Mouse (Mus musculus) hindbrain, embryonic 13.5 days (tissue): ENCODE measurements around the gene Chat. TPM values are rescaled to one million over a fixed set of nuclear protein-coding genes. Genes with fewer than 3 reads are reported as not detected.

Source experiments
- ATAC-seq: fragments of 200-750 bp; cut with Nextera tagmentation; 2 replicates; pipeline ENCODE4 v1.8.0; 2017; ENCODE audit warnings: moderate TSS enrichment; ENCODE audit not compliant: low FRiP score
- H3K27ac ChIP-seq: fragments of 300-500 bp; sonication (generic); 2 replicates; pipeline ENCODE4 v1.5.1; 2015; ENCODE audit warnings: inconsistent platforms, mild to moderate bottlenecking, moderate library complexity
- H3K27me3 ChIP-seq: fragments of 300-500 bp; sonication (generic); 2 replicates; pipeline ENCODE4 v1.6.1; 2015; ENCODE audit warnings: mild to moderate bottlenecking, inconsistent platforms
- H3K36me3 ChIP-seq: fragments of 300-500 bp; sonication (generic); 2 replicates; pipeline ENCODE4 v1.6.1; 2015; ENCODE audit warnings: mild to moderate bottlenecking, inconsistent platforms
- H3K4me1 ChIP-seq: fragments of 300-500 bp; sonication (generic); replicated peaks from 2 replicates; pipeline ENCODE4 v1.6.1; 2015; ENCODE audit warnings: inconsistent platforms
- H3K4me2 ChIP-seq: fragments of 300-500 bp; sonication (generic); 2 replicates; pipeline ENCODE4 v1.6.1; 2015; ENCODE audit warnings: inconsistent platforms, mild to moderate bottlenecking, moderate library complexity
- H3K4me3 ChIP-seq: fragments of 300-500 bp; sonication (generic); 2 replicates; pipeline ENCODE4 v1.5.1; 2015; ENCODE audit warnings: mild to moderate bottlenecking, inconsistent platforms
- H3K9ac ChIP-seq: fragments of 300-500 bp; sonication (generic); 2 replicates; pipeline ENCODE4 v1.6.1; 2015; ENCODE audit warnings: mild to moderate bottlenecking, inconsistent platforms
- H3K9me3 ChIP-seq: fragments of 300-500 bp; sonication (generic); 2 replicates; pipeline ENCODE4 v1.6.1; 2016; ENCODE audit warnings: inconsistent platforms
- WGBS: fragments of 180-500 bp; shearing (Covaris S2); methylation state at CpG from one replicate; pipeline ENCODE4 v1.1.7; 2015; 5-methylcytosine and 5-hydroxymethylcytosine counted together
- polyA plus RNA-seq: library from polyadenylated mRNA; unstranded; fragments of >200 nt; fragmentation: Nextera tagmentation; extraction: Ambion mirVana; gene quantifications from 2 replicates; pipeline ENCODE4 v1.2.1, GENCODE M21; 2015

Chat gene
- polyA plus RNA-seq, 1 experiment from 2014 or later = 2.7 TPM

DNA sequence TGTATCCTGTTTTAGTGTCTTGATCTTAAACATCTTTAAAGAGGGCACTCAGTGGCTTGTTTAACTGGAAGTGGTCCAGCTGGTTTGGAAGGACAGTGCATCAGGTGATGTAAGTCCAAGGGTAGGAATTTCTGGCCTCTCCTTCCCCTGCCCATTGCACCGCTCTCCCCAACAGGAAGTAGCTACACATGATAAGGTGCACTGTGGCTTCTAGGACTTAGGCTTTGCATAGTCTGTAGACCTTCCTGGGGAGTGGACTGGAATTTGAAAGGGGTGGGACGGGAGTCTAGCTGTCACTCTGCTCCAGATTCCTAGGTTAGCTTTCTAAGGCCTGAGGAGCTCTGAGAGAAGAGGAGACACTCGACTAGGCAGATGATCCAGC, 85.7 kb downstream of the Chat start:
- H3K27me3 ChIP-seq = peaks cover 14% of the 10 kb centered on the region; the same call in 1 of the 2 replicates
- no peaks in the 10 kb centered on the region for H3K36me3 ChIP-seq
- no peak overlapping the region for H3K27ac ChIP-seq
- H3K4me2 ChIP-seq = no peak overlapping the region
- H3K4me3 ChIP-seq = no peak overlapping the region
- H3K9me3 ChIP-seq = no peaks in the 10 kb centered on the region
- no peak overlapping the region for H3K9ac ChIP-seq
- WGBS = 47% methylated on average over 3 of the region's 3 CpGs
- no peak for ATAC-seq
- H3K4me1 ChIP-seq = peaks cover 28% of the 10 kb centered on the region

DNA sequence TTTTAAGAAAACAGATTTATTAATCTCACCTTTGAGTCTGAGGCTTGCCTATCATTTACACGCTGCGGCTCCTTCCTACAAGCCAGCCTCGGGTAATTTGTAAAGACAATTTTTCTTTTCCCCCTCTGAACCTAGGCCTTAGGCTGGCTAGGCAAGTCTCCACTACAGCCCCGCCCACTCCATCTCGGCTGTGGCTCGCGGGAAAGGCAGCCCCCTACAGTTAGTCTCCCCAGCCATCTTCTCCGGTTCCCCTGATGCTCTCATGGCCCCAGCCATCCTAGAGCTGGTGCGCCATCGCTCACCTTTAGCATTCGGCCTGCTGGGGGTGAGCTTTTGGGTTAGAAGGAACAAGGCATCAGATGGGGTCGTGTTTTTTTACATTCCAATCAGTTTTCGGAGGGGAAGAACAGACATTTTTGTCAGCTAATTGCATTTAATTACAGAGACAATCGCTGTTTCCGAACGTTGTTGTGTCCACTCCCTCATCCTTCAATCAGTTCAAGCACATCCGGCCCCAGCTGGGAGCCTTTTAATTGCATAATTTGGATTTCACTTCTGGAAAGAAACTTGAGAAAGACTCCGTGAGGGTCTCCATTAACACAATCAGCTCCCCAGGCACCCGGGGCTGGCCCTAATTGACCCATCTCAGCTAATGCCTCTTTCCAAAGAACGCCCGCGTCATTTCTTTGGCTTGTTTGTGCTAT, 86.2 kb downstream of the Chat start:
- no peak for ATAC-seq
- 8% methylated on average over 22 of the region's 22 CpGs for WGBS
- Histone ChIP-seq H3K27ac (no peak overlapping the region), H3K9me3 (no peaks in the 10 kb centered on the region), H3K4me3 (no peak overlapping the region), H3K4me2 (peak overlapping the region; percentile 35), H3K36me3 (no peaks in the 10 kb centered on the region), H3K4me1 (peaks cover 28% of the 10 kb centered on the region), H3K27me3 (peaks cover 14% of the 10 kb centered on the region; the same call in 1 of the 2 replicates), H3K9ac (no peak overlapping the region)

DNA sequence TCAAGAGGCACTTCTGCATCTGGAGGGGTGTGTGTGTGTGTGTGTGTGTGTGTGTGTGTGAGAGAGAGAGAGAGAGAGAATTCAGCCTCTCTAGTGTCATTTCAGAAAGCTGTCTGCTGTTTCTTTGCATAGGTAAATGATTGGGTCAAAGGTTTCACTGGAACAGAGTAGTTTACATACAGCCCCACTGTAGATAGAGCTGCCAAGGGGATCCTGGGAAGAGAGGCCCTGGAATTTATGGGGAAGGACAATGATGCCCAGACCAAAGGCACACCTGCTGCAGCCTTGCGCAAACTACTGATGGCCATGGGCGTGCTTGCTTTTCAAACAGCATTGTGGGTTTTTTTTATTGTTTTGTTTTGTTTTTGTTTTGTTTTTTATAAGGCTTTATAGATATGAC, 93.3 kb downstream of the Chat start:
- no peaks in the 10 kb centered on the region for H3K36me3 ChIP-seq
- no peaks in the 10 kb centered on the region for H3K27me3 ChIP-seq
- no peaks in the 10 kb centered on the region for H3K4me1 ChIP-seq
- H3K4me2 ChIP-seq = no peak overlapping the region
- H3K27ac ChIP-seq = no peak overlapping the region
- no peak for ATAC-seq
- 91% methylated on average over 2 of the region's 2 CpGs for WGBS
- H3K4me3 ChIP-seq = no peak overlapping the region
- H3K9me3 ChIP-seq = no peaks in the 10 kb centered on the region
- no peak overlapping the region for H3K9ac ChIP-seq

DNA sequence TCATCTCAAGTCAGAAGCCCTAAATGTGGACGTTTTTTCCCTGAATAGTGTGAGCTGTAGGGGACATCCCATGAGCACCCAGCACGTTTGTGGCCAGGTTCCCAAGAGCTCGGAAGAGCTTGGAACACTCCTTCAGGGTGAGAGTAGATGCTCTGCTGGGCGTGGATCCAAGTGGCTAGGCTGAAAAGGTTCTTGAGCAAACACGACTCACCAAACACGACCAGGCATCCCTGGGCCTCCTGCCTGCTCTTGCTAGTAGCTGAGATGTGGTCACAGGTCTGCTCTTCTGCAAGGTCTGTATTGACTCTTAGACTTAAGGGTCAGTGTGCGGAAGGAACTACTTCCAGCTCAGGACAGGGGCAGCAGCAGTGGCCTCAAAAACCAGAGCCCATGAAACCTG, 96.0 kb downstream of the Chat start:
- Histone ChIP-seq H3K9ac (no peak overlapping the region), H3K4me1 (no peaks in the 10 kb centered on the region), H3K4me3 (no peak overlapping the region), H3K9me3 (no peaks in the 10 kb centered on the region), H3K4me2 (no peak overlapping the region), H3K27me3 (no peaks in the 10 kb centered on the region), H3K36me3 (no peaks in the 10 kb centered on the region), H3K27ac (no peak overlapping the region)
- WGBS = 80% methylated on average over 7 of the region's 7 CpGs
- no peak for ATAC-seq

DNA sequence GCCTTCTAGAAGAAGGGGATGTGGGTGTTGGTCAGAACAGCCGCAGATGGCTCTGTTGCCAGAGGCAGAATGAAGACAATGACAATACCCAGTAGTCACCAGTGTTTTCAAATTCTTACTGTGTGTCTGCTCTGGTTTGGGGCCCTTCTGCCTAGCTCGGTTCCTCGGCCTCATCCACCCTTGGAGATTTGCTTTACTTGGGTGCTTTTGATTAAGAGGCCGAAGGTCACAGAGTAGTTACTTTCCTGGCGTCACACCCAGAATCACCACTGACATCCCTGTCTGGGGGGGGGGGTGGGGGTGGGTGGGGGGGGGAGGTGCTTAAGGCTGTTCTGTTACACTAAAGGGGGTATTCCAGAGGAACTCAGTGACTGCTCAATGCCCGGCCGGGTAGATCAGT, 101.4 kb downstream of the Chat start:
- Histone ChIP-seq H3K4me2 (no peak overlapping the region), H3K9me3 (peaks cover under 1% of the 10 kb centered on the region; the same call in 1 of the 2 replicates), H3K36me3 (no peaks in the 10 kb centered on the region), H3K27me3 (no peaks in the 10 kb centered on the region), H3K27ac (no peak overlapping the region), H3K4me1 (no peaks in the 10 kb centered on the region), H3K9ac (no peak overlapping the region), H3K4me3 (no peak overlapping the region)
- ATAC-seq = no peak
- 56% methylated on average over 7 of the region's 7 CpGs for WGBS

Other genes starting within 250 kb of the Chat start
- 21.8 and 24.9 TPM in 2 replicates for gene Ogdhl, start 144.0 kb downstream of the Chat start, polyA plus RNA-seq
- gene 1700024G13Rik, start 77.6 kb downstream of the Chat start, polyA plus RNA-seq = 0.31 and 1.8 TPM in 2 replicates
- gene Slc18a3, start 1.1 kb downstream of the Chat start, polyA plus RNA-seq = 17.4 and 17.5 TPM in 2 replicates
- 24.7 and 29.4 TPM in 2 replicates for gene Ercc6, start 47.5 kb upstream of the Chat start, polyA plus RNA-seq
- gene Prrxl1, start 133.4 kb upstream of the Chat start, polyA plus RNA-seq = 39.1 and 42.4 TPM in 2 replicates
- 0.06 and 0.21 TPM in 2 replicates for gene 3425401B19Rik, start 219.3 kb upstream of the Chat start, polyA plus RNA-seq